Comparison of ENCODE assay signal across 8 mouse cellular contexts in genomic region chr5:123229296-123229695, GRCm38 (mm10). TPM values are rescaled to one million over a fixed set of nuclear protein-coding genes. Genes with fewer than 3 reads are reported as not detected.
DNase-seq lines count a peak whose midpoint lies in the region; ATAC-seq and TF ChIP-seq lines count a peak whose summit lies in the region.

No protein-coding gene starts in this region.

- H3K27ac ChIP-seq in heart, adult 2 months: no peak overlapping the region
- H3K27ac ChIP-seq in forebrain, embryonic 13.5 days: no peak overlapping the region
- H3K27ac ChIP-seq in liver, postnatal 0 days (ENCODE audit: low read depth): peak overlapping the region; percentile 86

- peak overlapping the region; percentile 35; the same call in 1 of the 2 replicates for H3K9ac ChIP-seq in heart, adult 2 months (ENCODE audit: low read depth, low read length)
- no peak overlapping the region for H3K9ac ChIP-seq in forebrain, embryonic 13.5 days
- H3K9ac ChIP-seq in liver, postnatal 0 days (replicated peaks): peak overlapping the region; percentile 95

- no peak for TF ChIP-seq POLR2A in heart, adult 2 months (IDR thresholded peaks at IDR 0.05; ENCODE audit: insufficient read depth, low read depth, low read length)

- H3K79me3 ChIP-seq in C2C12 (ENCODE audit: low read depth): peaks cover 22% of the 10 kb centered on the region

- H3K4me3 ChIP-seq in heart, adult 2 months: no peak overlapping the region
- peak overlapping the region; percentile 60 for H3K4me3 ChIP-seq in C2C12 (ENCODE audit: insufficient read depth, poor library complexity, severe bottlenecking)
- H3K4me3 ChIP-seq in forebrain, embryonic 13.5 days: peak overlapping the region; percentile 81; the same call in 1 of the 2 replicates
- peak overlapping the region; percentile 90 for H3K4me3 ChIP-seq in liver, postnatal 0 days (ENCODE audit: low read depth, low read length)

- no peak overlapping the region for H3ac ChIP-seq in C2C12 (ENCODE audit: control insufficient read depth, insufficient read length, low read depth)

- H3K9me3 ChIP-seq in forebrain, embryonic 13.5 days (replicated peaks): no peaks in the 10 kb centered on the region
- no peaks in the 10 kb centered on the region for H3K9me3 ChIP-seq in liver, postnatal 0 days (ENCODE audit: low read length)

- ATAC-seq in forebrain, embryonic 13.5 days: no peak
- ATAC-seq in liver, postnatal 0 days: 0 out of 2 replicates have a peak, but pooled peaks have one; percentile 20

- peaks cover 1% of the 10 kb centered on the region for H3K79me2 ChIP-seq in heart, adult 2 months (replicated peaks; ENCODE audit: control insufficient read depth, insufficient read depth, low read length)
- peaks cover 41% of the 10 kb centered on the region for H3K79me2 ChIP-seq in C2C12 (ENCODE audit: control insufficient read depth, insufficient read depth)

- intact Hi-C loops in heart, adult 2 months (cut with DNase I): loop anchor here (5.0 kb wide), 1 partner anchor 152 kb away; no protein-coding TSS in a partner anchor
- intact Hi-C loops in heart, postnatal 25 days (cut with DNase I): no loop called here

- TF ChIP-seq EP300 in heart, adult 2 months (IDR thresholded peaks at IDR 0.05; ENCODE audit: insufficient read depth, low read depth, low read length): no peak
- no peak for TF ChIP-seq EP300 in liver, postnatal 0 days (IDR thresholded peaks at IDR 0.05; ENCODE audit: low read depth)

- no peak for TF ChIP-seq CTCF in heart, adult 2 months (IDR thresholded peaks at IDR 0.05)
- no peak for TF ChIP-seq CTCF in C2C12 (IDR thresholded peaks at IDR 0.05; ENCODE audit: control insufficient read depth, insufficient read depth, insufficient read length)
- no peak for TF ChIP-seq CTCF in liver, postnatal 0 days (IDR thresholded peaks at IDR 0.05; ENCODE audit: low read depth)

- no peaks in the 10 kb centered on the region for H3K36me3 ChIP-seq in heart, adult 2 months (ENCODE audit: control insufficient read depth, insufficient read depth, low read length)
- H3K36me3 ChIP-seq in C2C12 (ENCODE audit: control insufficient read depth, insufficient read depth): peaks cover 5% of the 10 kb centered on the region
- H3K36me3 ChIP-seq in forebrain, embryonic 13.5 days (ENCODE audit: poor library complexity, severe bottlenecking): peaks cover 5% of the 10 kb centered on the region; the same call in 1 of the 2 replicates
- H3K36me3 ChIP-seq in liver, postnatal 0 days (replicated peaks; ENCODE audit: insufficient read depth, low read length): peaks cover 8% of the 10 kb centered on the region; the same call in 1 of the 2 replicates

- 81% methylated on average over 6 of the region's 6 CpGs for WGBS in heart, adult 2 months
- WGBS in forebrain, embryonic 13.5 days: 91% methylated on average over 6 of the region's 6 CpGs
- WGBS in liver, postnatal 0 days (ENCODE audit: insufficient replicate concordance): 75% methylated on average over 6 of the region's 6 CpGs

- no peaks in the 10 kb centered on the region for H3K27me3 ChIP-seq in heart, adult 2 months (ENCODE audit: control insufficient read depth, insufficient read depth, low read length)
- no peaks in the 10 kb centered on the region for H3K27me3 ChIP-seq in C2C12 (ENCODE audit: control insufficient read depth, insufficient read depth, insufficient read length)
- no peaks in the 10 kb centered on the region for H3K27me3 ChIP-seq in forebrain, embryonic 13.5 days
- H3K27me3 ChIP-seq in liver, postnatal 0 days (ENCODE audit: insufficient read depth, low read length): no peaks in the 10 kb centered on the region

- H3K4me2 ChIP-seq in forebrain, embryonic 13.5 days: peak overlapping the region; percentile 71
- H3K4me2 ChIP-seq in liver, postnatal 0 days (ENCODE audit: low read depth, low read length): peak overlapping the region; percentile 85

- DNase-seq in heart, adult 2 months: no peak
- DNase-seq in heart, postnatal 25 days (ENCODE audit: low spot score): no peak
- DNase-seq in liver, postnatal 0 days: peak; percentile 58
- no peak for DNase-seq in thymus, postnatal 4 days
- DNase-seq in right cerebral cortex, postnatal 14 days: no peak
- no peak for DNase-seq in urinary bladder, postnatal 25 days (ENCODE audit: low spot score)

- peaks cover 2% of the 10 kb centered on the region for H3K4me1 ChIP-seq in heart, adult 2 months (ENCODE audit: control insufficient read depth, insufficient read depth, low read length)
- peaks cover 14% of the 10 kb centered on the region for H3K4me1 ChIP-seq in forebrain, embryonic 13.5 days
- H3K4me1 ChIP-seq in liver, postnatal 0 days (ENCODE audit: insufficient read depth): peaks cover 19% of the 10 kb centered on the region

TF ChIP-seq in C2C12, 6 proteins besides CTCF, POLR2A, EP300 and RAD21:
- no peak for TF ChIP-seq USF1 (IDR thresholded peaks at IDR 0.05; ENCODE audit: low read depth)
- no peak for TF ChIP-seq MYOG (IDR thresholded peaks at IDR 0.05; ENCODE audit: control insufficient read depth, extremely low read depth, insufficient read length)
- no peak for TF ChIP-seq MYOD1 (IDR thresholded peaks at IDR 0.05; ENCODE audit: control insufficient read depth, insufficient read length, low read depth)
- TF ChIP-seq FOSL1 (IDR thresholded peaks at IDR 0.05; ENCODE audit: insufficient read depth, low read length, poor library complexity, severe bottlenecking): no peak
- no peak for TF ChIP-seq MAX (IDR thresholded peaks at IDR 0.05)
- TF ChIP-seq CEBPB (IDR thresholded peaks at IDR 0.05; ENCODE audit: low read depth): no peak

RNA-seq across cellular contexts. Expression of gene Wdr66, which starts 22.6 kb away (rescaled TPM):
- under 1 TPM; 0.52 to 0.65 TPM for total RNA-seq in heart, adult 2 months (2021)
- polyA plus RNA-seq in heart, adult 2 months (2012; rRNA removed): 1.5 and 2.0 TPM in 2 replicates
- total RNA-seq in heart, postnatal 25 days (2021): under 1 TPM; 0.81 to 0.98 TPM
- polyA plus RNA-seq in C2C12 (2012; fragmentation: generic; extraction: Trizol): 0.13 TPM
- polyA plus RNA-seq in forebrain, embryonic 13.5 days (2015; fragmentation: Nextera tagmentation; extraction: Ambion mirVana): 1.5 and 2.1 TPM in 2 replicates
- 0.06 and 0.21 TPM in 2 replicates for polyA plus RNA-seq in liver, postnatal 0 days (2015; fragmentation: Nextera tagmentation; extraction: Ambion mirVana)

RNA-seq across cellular contexts. Expression of gene Hpd, which starts 46.8 kb away (rescaled TPM):
- not detected for total RNA-seq in heart, adult 2 months (2021)
- polyA plus RNA-seq in heart, adult 2 months (2012; rRNA removed): 0.61 and 0.97 TPM in 2 replicates
- total RNA-seq in heart, postnatal 25 days (2021): not detected
- not detected for polyA plus RNA-seq in C2C12 (2012; fragmentation: generic; extraction: Trizol)
- not detected in 2 replicates for polyA plus RNA-seq in forebrain, embryonic 13.5 days (2015; fragmentation: Nextera tagmentation; extraction: Ambion mirVana)
- 638 and 713 TPM in 2 replicates for polyA plus RNA-seq in liver, postnatal 0 days (2015; fragmentation: Nextera tagmentation; extraction: Ambion mirVana)

Comparison
In these comparisons a context has a peak if more than half of its experiments do, and no peak if none do; other contexts are left out.
1. RNA of gene Hpd, which starts 46.8 kb away (polyA plus RNA-seq): 638 to 713 TPM in liver, postnatal 0 days; 0.61 to 0.97 TPM in heart, adult 2 months, not detected in C2C12 (single experiment) and not detected in forebrain, embryonic 13.5 days; every median in the first group is over 100 times any median in the second.